Mouse (Mus musculus): ENCODE data around the gene B4galt1.
"Not testable (repeated sequence)": the region's sequence is repeated elsewhere in the genome, so short reads cannot be mapped to it uniquely, and the experiment has no call there.

The B4galt1 gene

GRCm38 (mm10) chr4:40819151-40819550 is 34.7 kb downstream of the B4galt1 start:
- no peak for DNase-seq (ENCODE audit: low spot score in 2 of 2)

- no peak for DNase-seq (ENCODE audit: low spot score in 2 of 2)
Observed at GRCm38 (mm10) chr4:40818421-40818820, 35.4 kb downstream of the B4galt1 start.

- DNase-seq (ENCODE audit: low spot score in 2 of 2), result no peak
Observed at GRCm38 (mm10) chr4:40817936-40818335, 35.9 kb downstream of the B4galt1 start.

- DNase-seq (ENCODE audit: low spot score in 2 of 2), result no peak
Observed at GRCm38 (mm10) chr4:40815775-40816372, 37.9 kb downstream of the B4galt1 start.

- no peak for DNase-seq (ENCODE audit: low spot score in 2 of 2)
Observed at GRCm38 (mm10) chr4:40815120-40815519, 38.7 kb downstream of the B4galt1 start.

GRCm38 (mm10) chr4:40814359-40814758 is 39.4 kb downstream of the B4galt1 start:
- no peak for DNase-seq (ENCODE audit: low spot score in 2 of 2)

- no peak for DNase-seq (ENCODE audit: low spot score in 2 of 2)
Observed at GRCm38 (mm10) chr4:40812891-40813290, 40.9 kb downstream of the B4galt1 start.

- DNase-seq (ENCODE audit: low spot score in 2 of 2), result no peak
Observed at GRCm38 (mm10) chr4:40810481-40810880, 43.3 kb downstream of the B4galt1 start.

GRCm38 (mm10) chr4:40807382-40807781 is 46.4 kb downstream of the B4galt1 start:
- no peak for DNase-seq (ENCODE audit: low spot score in 2 of 2)

GRCm38 (mm10) chr4:40805401-40805800 is 48.4 kb downstream of the B4galt1 start:
- DNase-seq (ENCODE audit: low spot score in 2 of 2), result no peak

- no peak for DNase-seq (ENCODE audit: low spot score in 2 of 2)
Observed at GRCm38 (mm10) chr4:40802787-40803186, 51.0 kb downstream of the B4galt1 start.

GRCm38 (mm10) chr4:40801908-40802307 is 51.9 kb downstream of the B4galt1 start:
- no peak for DNase-seq (ENCODE audit: low spot score in 2 of 2)

GRCm38 (mm10) chr4:40800873-40801272 is 52.9 kb downstream of the B4galt1 start:
- DNase-seq (ENCODE audit: low spot score in 2 of 2), result no peak

- not testable (repeated sequence) for DNase-seq (ENCODE audit: low spot score in 2 of 2)
Observed at GRCm38 (mm10) chr4:40798833-40799555, 54.8 kb downstream of the B4galt1 start.

GRCm38 (mm10) chr4:40795761-40796160 is 58.0 kb downstream of the B4galt1 start:
- DNase-seq (ENCODE audit: low spot score in 2 of 2), result no peak

- DNase-seq (ENCODE audit: low spot score in 2 of 2), result no peak
Observed at GRCm38 (mm10) chr4:40794320-40794719, 59.5 kb downstream of the B4galt1 start.

- no peak for DNase-seq (ENCODE audit: low spot score in 2 of 2)
Observed at GRCm38 (mm10) chr4:40791176-40791575, 62.6 kb downstream of the B4galt1 start.

GRCm38 (mm10) chr4:40786578-40786977 is 67.2 kb downstream of the B4galt1 start:
- no peak for DNase-seq (ENCODE audit: low spot score in 2 of 2)

- DNase-seq (ENCODE audit: low spot score in 2 of 2), result peak in 1 of 2 experiments; percentile 23
Observed at GRCm38 (mm10) chr4:40785620-40786166, 68.1 kb downstream of the B4galt1 start.

- DNase-seq (ENCODE audit: low spot score in 2 of 2), result no peak
Observed at GRCm38 (mm10) chr4:40784556-40785169, 69.1 kb downstream of the B4galt1 start.

GRCm38 (mm10) chr4:40783049-40783448 is 70.8 kb downstream of the B4galt1 start:
- DNase-seq (ENCODE audit: low spot score in 2 of 2), result no peak

- no peak for DNase-seq (ENCODE audit: low spot score in 2 of 2)
Observed at GRCm38 (mm10) chr4:40781797-40782495, 71.9 kb downstream of the B4galt1 start.
